Mouse (Mus musculus) G1E (cell line): ENCODE measurements at regions not wholly inside any gene's neighbourhood (a gene's known extent, or its start where the extent isn't known, plus 50 kb on each side); places are given as distances from the start of the nearest gene placed in this dataset.

Experiments
- CTCF ChIP-seq: IDR thresholded peaks from 2 replicates; pipeline ENCODE4 v1.5.1; 2012; ENCODE audit warnings: low read depth, low read length, inconsistent platforms, mixed read lengths
- GATA1 ChIP-seq: IDR thresholded peaks from 2 replicates; pipeline ENCODE4 v1.6.1; 2012; ENCODE audit warnings: borderline replicate concordance, low read length, inconsistent platforms, mixed read lengths
- POLR2AphosphoS5 ChIP-seq: IDR thresholded peaks from 2 replicates; pipeline ENCODE4 v1.6.1; 2012; ENCODE audit warnings: low read depth, low read length, inconsistent platforms; ENCODE audit not compliant: insufficient replicate concordance

GRCm38 (mm10) chr1:64200387-64201023 lies 78.4 kb upstream of the Klf7 start:
- no peak for TF ChIP-seq CTCF
- no peak for TF ChIP-seq GATA1
- TF ChIP-seq POLR2AphosphoS5, result no peak
